Mouse (Mus musculus): ENCODE results near the gene Pcsk6.
"Not testable (repeated sequence)": the region's sequence is repeated elsewhere in the genome, so short reads cannot be mapped to it uniquely, and the experiment has no call there.

Gene Pcsk6

GRCm38 (mm10) chr7:66047975-66048374 lies 186.4 kb downstream of the Pcsk6 start:
- no peak for DNase-seq (ENCODE audit: low spot score in 2 of 2)

GRCm38 (mm10) chr7:66048446-66049230 lies 187.1 kb downstream of the Pcsk6 start:
- DNase-seq (ENCODE audit: low spot score in 2 of 2) = no peak

DNA sequence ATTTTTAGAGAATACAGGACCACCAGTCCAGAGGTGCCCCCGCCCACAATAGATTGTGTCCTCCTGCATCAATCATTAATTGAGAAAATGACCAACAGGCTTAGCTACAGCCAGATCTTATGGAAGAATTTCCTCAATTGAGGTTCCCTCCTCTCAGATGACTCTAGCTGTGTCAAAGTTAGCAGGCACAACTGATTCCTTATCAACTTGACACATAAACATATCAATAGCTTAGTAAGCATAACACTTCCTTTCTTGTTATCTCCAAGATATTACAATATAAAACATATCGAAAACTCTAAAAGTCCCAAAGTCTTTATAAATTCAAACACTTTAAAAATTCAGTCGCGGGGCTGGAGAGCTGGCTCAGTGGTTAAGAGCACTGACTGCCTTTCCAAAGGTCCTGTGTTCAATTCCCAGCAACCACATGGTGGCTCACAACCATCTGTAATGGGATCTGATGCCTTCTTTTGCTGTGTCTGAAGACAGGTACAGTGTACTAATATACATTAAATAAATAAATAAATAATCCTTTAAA lies 192.5 kb downstream of the Pcsk6 start:
- DNase-seq (ENCODE audit: low spot score in 2 of 2) = no peak

- DNase-seq (ENCODE audit: low spot score in 2 of 2) = not testable (repeated sequence)
Measured at GRCm38 (mm10) chr7:66055356-66055755, 193.8 kb downstream of the Pcsk6 start.

DNA sequence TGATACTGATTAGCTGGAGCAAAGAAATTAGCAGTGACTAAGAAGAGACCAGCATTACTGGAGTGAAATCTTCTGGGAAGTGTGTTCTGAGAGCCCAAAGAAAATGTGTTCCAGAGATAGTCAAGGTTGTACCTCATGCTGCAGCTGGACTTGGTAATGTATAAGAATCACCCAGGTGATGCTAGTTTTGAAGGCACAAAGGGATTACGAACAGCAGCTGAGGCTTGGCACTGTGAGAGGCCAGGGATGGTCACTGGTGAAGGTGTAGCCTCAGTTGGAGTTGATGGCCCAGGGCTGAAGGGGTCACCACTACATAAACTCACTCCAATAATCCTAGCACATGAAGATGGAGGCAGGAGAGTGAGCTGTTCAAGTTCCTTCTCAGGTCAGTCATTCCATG lies 197.2 kb downstream of the Pcsk6 start, which contains the start of gene Snrpa1:
Gene Snrpa1 (plus strand): TSS at position 301 of the 400 bp plus-strand sequence.
- DNase-seq (ENCODE audit: low spot score in 2 of 2) = no peak

- DNase-seq (ENCODE audit: low spot score in 2 of 2) = peak; percentile 78 to 86
Measured at GRCm38 (mm10) chr7:66060066-66060956, 198.8 kb downstream of the Pcsk6 start.

DNA sequence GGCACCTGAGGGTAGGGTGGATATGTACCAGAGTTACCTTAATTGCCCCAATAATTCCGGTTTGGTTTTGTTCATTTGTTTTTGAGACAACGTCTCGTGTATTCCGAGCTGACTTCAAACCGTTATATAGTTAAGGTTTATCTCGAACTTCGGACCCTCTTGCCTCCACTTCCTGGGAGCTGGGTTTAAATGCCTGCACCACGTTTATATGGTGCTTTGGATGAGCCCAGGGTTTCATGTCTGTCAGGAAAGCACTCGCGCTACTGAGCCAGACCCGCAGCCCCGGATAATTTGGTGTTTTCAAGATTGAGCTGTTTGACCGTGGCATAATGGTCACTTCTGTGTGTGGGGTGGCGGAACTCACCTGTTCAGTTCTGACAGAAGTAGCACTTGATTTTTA lies 199.5 kb downstream of the Pcsk6 start:
- no peak for DNase-seq (ENCODE audit: low spot score in 2 of 2)

DNA sequence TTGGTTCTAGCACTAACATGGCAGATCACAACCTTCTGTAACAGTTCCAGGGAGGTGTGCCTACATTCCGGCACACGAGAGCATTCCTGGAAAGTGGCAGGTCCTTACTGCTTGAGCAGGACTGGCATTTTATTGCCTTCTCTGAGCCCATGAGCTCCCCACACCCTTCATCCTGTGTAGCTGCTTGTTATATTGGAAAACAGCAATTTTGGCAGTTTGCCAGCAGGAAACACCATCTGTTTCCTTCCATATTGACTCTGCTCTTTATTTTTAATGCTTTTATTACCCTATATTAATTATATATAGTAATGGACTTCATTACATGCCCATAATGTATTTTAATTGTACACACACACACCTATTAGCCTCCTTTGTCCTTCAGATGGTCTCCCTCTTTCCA lies 214.9 kb downstream of the Pcsk6 start:
- no peak for DNase-seq (ENCODE audit: low spot score in 2 of 2)

DNA sequence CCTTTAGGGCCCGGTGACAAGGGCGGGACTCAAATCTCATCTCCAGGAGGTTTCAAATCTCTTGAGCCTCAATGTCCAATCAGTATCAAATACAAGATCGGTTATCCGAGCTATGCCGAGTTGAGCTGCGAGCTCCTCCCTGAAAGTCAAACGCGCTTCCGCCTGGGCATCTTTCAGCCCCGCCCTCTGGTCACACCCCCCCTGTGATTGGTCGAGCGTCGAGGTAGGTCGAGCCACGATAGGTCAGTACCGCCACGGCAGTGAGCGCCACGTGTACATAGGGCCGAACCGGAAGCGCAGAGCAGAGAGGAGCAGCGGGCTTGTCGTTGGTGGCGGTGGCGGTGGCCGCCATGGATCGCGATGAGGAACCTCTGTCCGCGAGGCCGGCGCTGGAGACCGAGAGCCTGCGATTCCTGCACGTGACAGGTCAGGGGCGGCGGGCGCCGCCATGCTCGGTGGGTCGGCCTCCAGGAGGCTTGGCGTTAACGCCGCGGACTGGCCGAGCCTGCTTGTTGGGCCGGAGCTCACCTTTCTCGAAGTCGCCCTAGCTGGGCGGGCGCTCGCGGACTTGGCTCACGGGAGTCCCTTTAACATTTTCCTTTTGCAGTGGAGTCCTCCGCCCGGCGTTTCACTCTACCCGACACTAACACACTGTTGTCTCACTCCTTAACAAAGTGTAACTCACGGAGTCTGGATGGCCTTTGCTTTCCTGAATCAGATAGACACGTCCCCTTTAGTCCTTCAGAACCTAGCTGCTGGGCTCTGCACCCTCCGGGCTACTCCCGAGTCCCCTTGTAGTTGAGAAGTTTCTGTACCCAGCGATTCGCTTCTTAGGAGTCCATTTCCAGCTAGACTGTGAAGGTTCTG lies 218.1 kb downstream of the Pcsk6 start, which contains the start of gene Selenos:
Gene Selenos (plus strand): TSS at position 286 of the 867 bp plus-strand sequence.
- peak; percentile 89 to 94 for DNase-seq (ENCODE audit: low spot score in 2 of 2)

GRCm38 (mm10) chr7:66080231-66080613 lies 218.7 kb downstream of the Pcsk6 start:
- no peak for DNase-seq (ENCODE audit: low spot score in 2 of 2)

DNA sequence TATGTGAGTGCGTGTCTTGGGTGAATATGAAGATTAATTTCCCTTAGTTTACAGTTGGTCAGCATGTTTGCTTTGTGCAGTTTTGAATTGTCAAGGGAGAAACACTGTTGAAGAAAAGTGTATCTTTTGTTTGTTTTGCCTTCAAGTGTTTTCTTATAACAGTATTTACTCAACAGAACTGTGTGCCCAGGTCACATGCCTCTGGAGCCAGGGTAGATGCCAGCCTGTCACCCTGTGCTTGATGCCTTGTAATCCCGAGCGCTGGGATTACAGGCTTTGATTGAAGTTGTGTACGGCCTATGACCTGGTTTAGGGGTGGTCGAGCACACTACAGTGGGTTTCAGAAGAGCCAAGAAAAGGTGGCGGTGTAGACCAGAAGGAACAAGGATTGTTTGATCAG lies 222.2 kb downstream of the Pcsk6 start:
- DNase-seq (ENCODE audit: low spot score in 2 of 2) = no peak

DNA sequence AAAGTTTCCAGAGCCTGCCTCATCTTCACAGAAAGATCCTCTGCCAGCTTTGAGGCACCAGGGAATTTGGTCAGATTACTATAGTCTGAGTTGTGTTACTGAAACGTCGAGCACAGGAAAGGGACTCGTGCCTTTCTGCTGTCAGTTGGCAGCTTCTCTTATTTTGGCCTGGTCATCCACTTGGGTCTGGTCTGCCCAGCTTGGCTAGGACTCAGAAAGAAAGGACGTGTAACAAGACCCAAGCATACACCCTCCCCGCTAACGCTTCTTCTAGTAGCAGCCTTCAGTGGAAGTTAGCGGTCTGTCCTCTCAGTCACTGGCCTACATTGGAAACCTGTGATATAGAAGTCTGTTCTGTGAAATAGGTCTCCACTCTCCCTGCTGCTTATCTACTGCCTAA lies 223.0 kb downstream of the Pcsk6 start:
- DNase-seq (ENCODE audit: low spot score in 2 of 2) = no peak

GRCm38 (mm10) chr7:66087652-66088051 lies 226.1 kb downstream of the Pcsk6 start:
- DNase-seq (ENCODE audit: low spot score in 2 of 2) = no peak

DNA sequence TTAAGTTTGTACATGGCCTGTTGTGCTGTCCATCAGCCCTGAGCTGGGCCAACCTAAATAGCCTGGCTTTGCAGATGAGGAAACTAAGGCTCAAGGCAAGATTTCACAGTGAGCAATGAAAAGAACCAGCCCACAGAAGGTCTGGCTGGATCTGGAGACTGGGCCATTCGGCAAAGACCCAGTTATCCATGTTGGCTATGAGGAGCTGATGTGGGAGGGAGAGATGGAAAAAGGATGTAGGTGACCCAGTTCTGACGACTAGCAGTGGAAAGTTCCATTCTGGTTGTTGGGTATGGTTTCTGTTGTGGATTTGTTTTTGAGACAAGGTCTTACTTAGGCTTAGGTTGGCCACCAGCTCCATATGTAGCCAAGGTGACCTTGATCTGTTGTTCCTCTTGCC lies 226.5 kb downstream of the Pcsk6 start:
- no peak for DNase-seq (ENCODE audit: low spot score in 2 of 2)

- no peak for DNase-seq (ENCODE audit: low spot score in 2 of 2)
Measured at GRCm38 (mm10) chr7:66090676-66091190, 229.2 kb downstream of the Pcsk6 start.

- no peak for DNase-seq (ENCODE audit: low spot score in 2 of 2)
Measured at GRCm38 (mm10) chr7:66091553-66091952, 230.0 kb downstream of the Pcsk6 start.

DNA sequence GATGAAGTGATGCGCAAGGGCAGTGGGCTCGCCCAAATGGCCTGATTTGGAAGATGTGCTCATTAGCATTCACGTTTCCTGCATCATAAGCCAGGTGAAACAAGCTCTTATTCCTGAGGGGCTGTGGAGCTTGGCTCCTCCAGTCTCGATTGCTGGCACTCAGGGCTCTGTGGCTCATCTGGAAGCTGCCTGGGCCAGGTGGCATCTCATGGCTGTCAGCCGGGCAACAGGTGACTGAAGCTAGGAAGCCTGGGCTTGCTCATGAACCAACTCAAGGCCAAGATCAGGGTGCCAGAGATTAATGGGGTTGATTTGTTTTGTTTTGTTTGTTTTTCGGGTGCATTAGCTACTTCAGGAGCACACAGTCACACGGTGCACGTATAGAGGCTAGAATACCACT lies 231.1 kb downstream of the Pcsk6 start:
- no peak for DNase-seq (ENCODE audit: low spot score in 2 of 2)

GRCm38 (mm10) chr7:66094141-66094540 lies 232.6 kb downstream of the Pcsk6 start:
- peak in 1 of 2 experiments; percentile 21 for DNase-seq (ENCODE audit: low spot score in 2 of 2)

DNA sequence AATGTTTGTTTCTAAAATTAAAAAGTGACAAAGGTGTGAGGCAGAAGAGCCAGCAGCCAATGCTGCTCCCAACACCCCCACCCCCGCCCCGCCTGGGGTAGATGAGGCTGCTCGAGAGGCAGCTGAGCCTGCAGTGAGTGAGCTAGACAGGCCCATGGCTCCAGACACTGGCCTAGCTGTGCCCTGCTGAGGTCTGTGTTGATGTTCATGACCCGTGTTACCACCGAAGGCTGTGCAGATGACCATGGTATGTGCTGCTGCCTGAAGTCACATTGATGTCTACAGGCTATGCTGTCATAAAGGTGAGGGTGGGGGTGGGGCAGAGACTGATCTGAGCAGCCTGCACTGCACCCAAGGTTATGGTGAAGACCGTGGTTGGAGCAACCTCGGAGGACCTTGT lies 237.3 kb downstream of the Pcsk6 start:
- no peak for DNase-seq (ENCODE audit: low spot score in 2 of 2)

All from cerebellum, postnatal 4 days (tissue).